Mouse (Mus musculus) hindbrain, embryonic 10.5 days (tissue): Measurements from ENCODE around the gene Plk3. TPM values are rescaled to one million over a fixed set of nuclear protein-coding genes. Genes with fewer than 3 reads are reported as not detected.
A peak's percentile ranks its signal among the peaks of the same experiment; 100 is the strongest.

ENCODE experiments used
- DNase-seq: peaks from one replicate; pipeline ENCODE4 v3.0.0-alpha.2; 2017; ENCODE audit warnings: low spot score
- H3K27ac ChIP-seq: fragments of 300-500 bp; sonication (generic); 2 replicates; pipeline ENCODE4 v1.5.1; 2016; ENCODE audit warnings: mild to moderate bottlenecking, moderate library complexity
- H3K27me3 ChIP-seq: fragments of 300-500 bp; sonication (generic); 2 replicates; pipeline ENCODE4 v1.6.1; 2016; ENCODE audit warnings: mild to moderate bottlenecking; ENCODE audit not compliant: poor library complexity, insufficient read depth, severe bottlenecking
- H3K36me3 ChIP-seq: fragments of 300-500 bp; sonication (generic); 2 replicates; pipeline ENCODE4 v1.6.1; 2016; ENCODE audit warnings: mild to moderate bottlenecking, moderate library complexity
- H3K4me1 ChIP-seq: fragments of 300-500 bp; sonication (generic); replicated peaks from 2 replicates; pipeline ENCODE4 v1.6.1; 2016; ENCODE audit warnings: mild to moderate bottlenecking
- H3K4me3 ChIP-seq: fragments of 300-500 bp; sonication (generic); 2 replicates; pipeline ENCODE4 v1.5.1; 2016; ENCODE audit warnings: mild to moderate bottlenecking, moderate library complexity
- H3K9me3 ChIP-seq: fragments of 300-500 bp; sonication (generic); 2 replicates; pipeline ENCODE4 v1.6.1; 2016; ENCODE audit warnings: mild to moderate bottlenecking, moderate library complexity
- WGBS: fragments of 180-500 bp; shearing (Covaris S2); methylation state at CpG from one replicate; pipeline ENCODE4 v1.1.7; 2016; 5-methylcytosine and 5-hydroxymethylcytosine counted together
- polyA plus RNA-seq: library from polyadenylated mRNA; unstranded; fragments of >200 nt; fragmentation: Nextera tagmentation; extraction: Ambion mirVana; gene quantifications from 2 replicates; pipeline ENCODE4 v1.2.1, GENCODE M21; 2016

Plk3 gene
- polyA plus RNA-seq, 1 experiment from 2014 or later: 58.6 TPM

DNA sequence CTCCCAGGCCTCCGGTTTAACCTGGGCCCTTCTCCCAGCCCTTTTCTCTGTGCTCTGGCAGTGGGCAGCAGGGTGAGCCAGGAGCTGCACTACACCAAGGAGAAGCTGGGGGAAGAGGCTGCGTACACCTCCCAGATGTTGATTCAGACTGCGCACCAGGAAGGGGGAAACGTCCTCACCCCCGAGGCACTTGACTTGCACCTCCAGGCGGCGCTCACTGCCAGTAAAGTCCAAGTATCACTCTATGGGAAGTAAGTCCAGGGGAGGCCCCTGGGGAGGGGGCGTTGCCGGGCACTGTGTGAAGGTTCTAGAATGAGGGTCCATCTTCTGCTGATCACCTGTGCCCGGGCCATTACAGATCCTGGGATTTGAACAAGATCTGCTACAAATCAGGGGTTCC lies 29.1 kb downstream of the Plk3 start:
- H3K27me3 ChIP-seq: no peaks in the 10 kb centered on the region; the same call in 1 of the 2 replicates
- no peak for DNase-seq
- no peak overlapping the region for H3K27ac ChIP-seq
- H3K36me3 ChIP-seq: peaks cover 54% of the 10 kb centered on the region
- peaks cover 10% of the 10 kb centered on the region for H3K4me1 ChIP-seq
- 81% methylated on average over 10 of the region's 10 CpGs for WGBS
- H3K4me3 ChIP-seq: no peak overlapping the region
- no peaks in the 10 kb centered on the region for H3K9me3 ChIP-seq

- no peak overlapping the region for H3K4me3 ChIP-seq
- WGBS: 52% methylated on average over 7 of the region's 7 CpGs
- H3K27ac ChIP-seq: peak overlapping the region; percentile 40; the same call in 1 of the 2 replicates
- H3K36me3 ChIP-seq: peaks cover 27% of the 10 kb centered on the region
- DNase-seq: peak; percentile 53
- H3K4me1 ChIP-seq: peaks cover 39% of the 10 kb centered on the region
- H3K9me3 ChIP-seq: no peaks in the 10 kb centered on the region
- H3K27me3 ChIP-seq: peaks cover 23% of the 10 kb centered on the region
Observed at GRCm38 (mm10) chr4:117101218-117101617, 32.5 kb downstream of the Plk3 start.

DNA sequence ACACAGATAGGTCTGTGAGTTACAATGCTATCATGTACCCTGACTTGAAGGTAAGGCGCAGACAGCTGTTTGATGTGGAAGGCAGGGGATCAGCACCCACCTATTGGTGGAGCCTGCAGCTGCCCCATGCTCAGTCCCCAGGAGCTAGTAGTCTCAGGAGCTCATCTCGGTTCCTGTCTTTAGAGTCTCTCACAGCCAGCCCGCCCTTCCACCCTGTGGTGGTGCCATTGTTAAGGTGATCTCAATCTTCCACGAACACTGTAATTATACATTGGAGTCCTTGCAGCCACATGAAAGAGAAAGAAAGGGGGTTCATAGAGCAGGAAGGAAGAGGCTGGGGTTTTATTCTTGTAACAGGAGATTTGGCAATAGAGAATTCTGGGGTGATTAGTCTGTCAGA lies 33.7 kb downstream of the Plk3 start:
- peaks cover 20% of the 10 kb centered on the region; the same call in 1 of the 2 replicates for H3K36me3 ChIP-seq
- H3K27ac ChIP-seq: no peak overlapping the region
- peaks cover 29% of the 10 kb centered on the region for H3K27me3 ChIP-seq
- no peaks in the 10 kb centered on the region for H3K9me3 ChIP-seq
- 75% methylated on average over 4 of the region's 4 CpGs for WGBS
- peaks cover 43% of the 10 kb centered on the region for H3K4me1 ChIP-seq
- no peak for DNase-seq
- no peak overlapping the region for H3K4me3 ChIP-seq

DNA sequence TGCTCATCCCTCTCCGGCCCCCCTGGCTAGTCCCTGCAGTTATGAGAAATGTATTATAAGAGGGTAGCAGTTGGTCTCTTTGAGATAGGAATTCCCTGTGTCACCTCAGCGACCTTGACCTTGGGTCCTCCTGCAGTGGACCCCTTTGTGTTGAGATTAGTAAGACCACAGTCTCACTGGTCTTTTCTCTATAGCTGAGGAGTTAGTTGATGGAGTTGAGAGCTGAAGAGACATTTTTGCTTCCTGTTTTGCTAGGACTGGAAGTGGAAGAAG lies 35.1 kb downstream of the Plk3 start:
- no peaks in the 10 kb centered on the region for H3K9me3 ChIP-seq
- no peak for DNase-seq
- H3K4me1 ChIP-seq: peaks cover 45% of the 10 kb centered on the region
- peaks cover 40% of the 10 kb centered on the region for H3K27me3 ChIP-seq
- 73% methylated on average over 2 of the region's 2 CpGs for whole genome bisulfite sequencing
- no peak overlapping the region for H3K27ac ChIP-seq
- H3K4me3 ChIP-seq: peak overlapping the region; percentile 5; the same call in 1 of the 2 replicates
- H3K36me3 ChIP-seq: peaks cover 14% of the 10 kb centered on the region; the same call in 1 of the 2 replicates

DNA sequence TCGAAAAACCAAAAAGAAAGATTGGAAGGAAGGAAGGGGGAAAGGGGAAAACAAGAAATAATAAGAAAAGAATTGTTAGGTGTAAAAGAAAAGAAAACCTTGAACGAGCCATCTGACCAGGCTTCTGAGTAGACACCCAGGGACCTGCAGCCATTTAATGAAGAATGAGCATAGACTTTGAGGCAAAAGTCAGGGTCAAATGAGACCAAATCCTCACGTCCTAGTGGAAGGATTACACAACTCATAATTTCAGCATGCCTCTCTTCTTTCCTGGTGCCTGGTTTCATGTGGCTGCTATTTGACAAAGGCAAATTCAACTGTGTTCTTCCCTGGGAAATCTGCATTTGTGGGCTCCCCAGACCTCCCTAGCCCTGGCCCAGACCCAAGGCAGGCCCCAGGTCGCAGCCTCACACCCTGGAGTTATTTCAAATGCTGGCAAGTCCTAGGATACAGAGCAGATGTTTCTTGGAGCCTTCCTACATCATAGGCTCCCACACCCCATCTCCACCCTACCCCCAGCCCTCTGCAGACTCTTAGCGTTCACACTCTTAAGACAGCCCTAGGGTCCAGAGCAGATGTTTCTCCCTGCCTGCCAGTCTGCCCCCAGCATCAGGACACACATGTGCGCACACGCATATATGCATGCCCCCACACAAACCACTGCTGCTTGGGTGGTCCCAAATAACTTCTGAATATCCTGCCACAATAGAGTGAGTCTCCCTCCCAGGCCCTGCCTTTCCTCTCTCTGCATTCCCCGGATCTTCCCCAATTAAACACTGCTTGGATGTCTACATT lies 35.6 kb downstream of the Plk3 start:
- Histone ChIP-seq H3K27ac (peak overlapping the region; percentile 23; the same call in 1 of the 2 replicates), H3K27me3 (peaks cover 40% of the 10 kb centered on the region), H3K4me1 (peaks cover 45% of the 10 kb centered on the region), H3K4me3 (peak overlapping the region; percentile 5; the same call in 1 of the 2 replicates), H3K9me3 (no peaks in the 10 kb centered on the region), H3K36me3 (peaks cover 14% of the 10 kb centered on the region; the same call in 1 of the 2 replicates)
- WGBS: 61% methylated on average over 8 of the region's 8 CpGs
- peak; percentile 18 for DNase-seq

DNA sequence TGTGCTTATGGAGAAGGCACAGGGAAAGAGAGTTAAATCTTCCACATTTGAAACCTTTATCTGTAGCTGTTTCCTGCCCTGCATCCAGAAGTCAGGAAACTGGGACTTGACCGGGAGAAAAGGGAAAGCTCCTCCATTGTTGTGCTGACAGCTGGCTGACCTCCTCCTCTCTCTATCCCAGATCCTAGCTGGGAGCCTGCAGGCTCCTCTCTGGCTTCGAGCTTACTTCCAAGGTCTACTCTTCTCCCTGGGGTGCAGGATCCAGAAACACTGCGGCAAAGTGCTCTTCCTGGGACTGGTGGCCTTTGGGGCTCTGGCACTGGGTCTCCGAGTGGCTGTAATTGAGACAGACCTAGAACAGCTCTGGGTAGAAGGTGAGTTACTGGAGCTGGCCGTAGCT lies 37.1 kb downstream of the Plk3 start:
- H3K27ac ChIP-seq: peak overlapping the region; percentile 89
- DNase-seq: peak; percentile 24
- whole genome bisulfite sequencing: 16% methylated on average over 5 of the region's 5 CpGs

GRCm38 (mm10) chr4:117095551-117096452 lies 38.0 kb downstream of the Plk3 start, which contains the start of gene Ptch2:
Gene Ptch2, plus strand, starts transcription at chr4:117096075.
- DNase-seq: peak; percentile 90

More for the DNA sequence above, 37.1 kb downstream of the Plk3 start:
- Histone ChIP-seq H3K27me3 (peaks cover 40% of the 10 kb centered on the region), H3K4me3 (peak overlapping the region; percentile 72), H3K9me3 (no peaks in the 10 kb centered on the region), H3K36me3 (peaks cover 9% of the 10 kb centered on the region; the same call in 1 of the 2 replicates), H3K4me1 (peaks cover 45% of the 10 kb centered on the region)

GRCm38 (mm10) chr4:117094626-117095361 lies 39.0 kb downstream of the Plk3 start:
- WGBS: 91% methylated on average over 3 of the region's 3 CpGs
- Histone ChIP-seq H3K36me3 (no peaks in the 10 kb centered on the region; the same call in 1 of the 2 replicates), H3K27me3 (peaks cover 40% of the 10 kb centered on the region), H3K4me1 (peaks cover 48% of the 10 kb centered on the region), H3K27ac (no peak overlapping the region), H3K9me3 (no peaks in the 10 kb centered on the region), H3K4me3 (no peak overlapping the region)
- no peak for DNase-seq

More at GRCm38 (mm10) chr4:117095551-117096452, 38.0 kb downstream of the Plk3 start, which contains the start of gene Ptch2:
- Histone ChIP-seq H3K4me3 (peak within 1 kb of the TSS; percentile 72), H3K4me1 (peaks cover 42% of the 10 kb centered on the region), H3K27ac (peak within 1 kb of the TSS; percentile 89), H3K36me3 (peaks cover 4% of the 10 kb centered on the region; the same call in 1 of the 2 replicates), H3K9me3 (no peaks in the 10 kb centered on the region), H3K27me3 (peaks cover 40% of the 10 kb centered on the region)
- under 1% methylated on average over 50 of the region's 50 CpGs for WGBS

DNA sequence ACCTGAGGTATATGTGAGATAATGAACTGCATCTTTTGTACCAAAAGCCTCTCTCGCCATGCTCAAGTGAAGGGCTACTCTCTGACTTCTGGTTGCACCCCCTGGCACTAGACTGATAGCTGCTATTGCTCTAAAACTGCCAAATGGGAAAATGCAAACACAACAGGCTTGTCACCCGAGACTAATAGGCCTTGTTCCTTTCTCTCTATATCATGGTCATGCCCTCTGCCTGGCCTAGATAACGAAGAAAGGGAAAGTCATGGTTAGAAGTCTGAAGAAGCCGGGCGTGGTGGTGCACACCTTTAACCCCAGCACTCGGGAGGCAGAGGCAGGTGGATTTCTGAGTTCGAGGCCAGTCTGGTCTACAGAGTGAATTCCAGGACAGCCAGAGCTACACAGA lies 43.2 kb downstream of the Plk3 start:
- Histone ChIP-seq H3K36me3 (peaks cover 25% of the 10 kb centered on the region), H3K4me3 (no peak overlapping the region), H3K4me1 (peaks cover 16% of the 10 kb centered on the region), H3K27me3 (peaks cover 16% of the 10 kb centered on the region), H3K9me3 (no peaks in the 10 kb centered on the region), H3K27ac (no peak overlapping the region)
- WGBS: 85% methylated on average over 7 of the region's 7 CpGs
- DNase-seq: no peak

GRCm38 (mm10) chr4:117087948-117088640 lies 45.7 kb downstream of the Plk3 start:
- H3K36me3 ChIP-seq: peaks cover 42% of the 10 kb centered on the region
- WGBS: 86% methylated on average over 7 of the region's 7 CpGs
- H3K9me3 ChIP-seq: no peaks in the 10 kb centered on the region
- 0 out of 2 replicates have a peak, but pooled peaks cover 8% of the 10 kb centered on the region for H3K4me1 ChIP-seq
- no peak overlapping the region for H3K4me3 ChIP-seq
- H3K27me3 ChIP-seq: no peaks in the 10 kb centered on the region
- no peak overlapping the region for H3K27ac ChIP-seq
- no peak for DNase-seq
